Mouse (Mus musculus) CH12.LX (cell line): ENCODE measurements around the gene Fndc9.

Experiments
- NRF1 ChIP-seq: IDR thresholded peaks from 2 replicates; pipeline ENCODE4 v1.6.1; 2014; ENCODE audit warnings: low read depth, mild to moderate bottlenecking, inconsistent platforms, low read length, improper control_type of control experiment, moderate library complexity
- POLR2A ChIP-seq: IDR thresholded peaks from 2 replicates; pipeline ENCODE4 v1.6.1; 2011; ENCODE audit warnings: low read depth, mild to moderate bottlenecking, improper control_type of control experiment, low read length
- SMC3 ChIP-seq: IDR thresholded peaks from 2 replicates; pipeline ENCODE4 v1.6.1; 2011; ENCODE audit warnings: low read depth, low read length, improper control_type of control experiment

DNA sequence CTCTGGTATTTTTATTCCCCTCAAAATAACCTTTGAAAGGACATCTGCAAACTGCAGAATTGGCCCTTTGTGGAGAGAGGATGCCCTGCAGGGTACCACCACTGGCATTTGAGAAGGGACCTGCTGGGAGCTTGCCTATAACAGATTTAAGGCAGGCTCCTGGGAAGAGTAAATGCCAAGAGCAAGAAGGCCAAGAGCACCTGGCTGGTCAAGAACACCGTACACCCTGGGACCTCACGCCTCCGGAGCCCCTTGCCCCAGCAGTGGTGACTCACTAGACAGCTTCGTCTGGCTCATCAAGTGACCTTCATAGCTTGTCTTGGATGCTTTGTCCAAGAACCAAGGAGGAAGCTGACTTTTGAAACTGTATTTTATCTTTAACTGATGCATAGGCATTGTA lies 2.5 kb upstream of the Fndc9 start:
- TF ChIP-seq NRF1 (no peak), POLR2A (no peak), SMC3 (no peak)
